In genomic region chr6:87730591-87731462, GRCm38 (mm10) we compare ENCODE assay signal across 7 mouse cellular contexts. TPM values are rescaled to one million over a fixed set of nuclear protein-coding genes. Genes with fewer than 3 reads are reported as not detected.
A peak's percentile ranks its signal among the peaks of the same experiment; 100 is the strongest.
DNase-seq lines count a peak whose midpoint lies in the region; ATAC-seq and TF ChIP-seq lines count a peak whose summit lies in the region.

Efcc1 (plus strand) TSS chr6:87730869.

- H3K4me1 ChIP-seq in intestine, embryonic 14.5 days (replicated peaks; ENCODE audit: control insufficient read depth, insufficient read depth, low read length), result peaks cover 20% of the 10 kb centered on the region
- peaks cover 4% of the 10 kb centered on the region; the same call in 1 of the 2 replicates for H3K4me1 ChIP-seq in small intestine, adult 2 months (ENCODE audit: control insufficient read depth, insufficient read depth, insufficient read length, low read length)

- no peaks in the 10 kb centered on the region for H3K9me3 ChIP-seq in intestine, embryonic 14.5 days (ENCODE audit: control insufficient read depth, low read length)

- intact Hi-C loops in left cerebral cortex, postnatal 14 days (cut with DNase I), result no loop called here

- no peak for TF ChIP-seq POLR2A in small intestine, adult 2 months (IDR thresholded peaks at IDR 0.05; ENCODE audit: low read depth, low read length)

- no peaks in the 10 kb centered on the region for H3K36me3 ChIP-seq in intestine, embryonic 14.5 days (ENCODE audit: control insufficient read depth, insufficient read depth, low read length)
- no peaks in the 10 kb centered on the region for H3K36me3 ChIP-seq in small intestine, adult 2 months (ENCODE audit: control insufficient read depth, insufficient read depth, low read length)

- peak within 1 kb of the TSS; percentile 10 for H3K9ac ChIP-seq in intestine, embryonic 14.5 days (ENCODE audit: low read length)

- DNase-seq in adrenal gland, postnatal 10 days, result peak; percentile 51
- peak; percentile 73 for DNase-seq in embryo, embryonic 10.5 days (ENCODE audit: low spot score)
- peak; percentile 41 to 64 for DNase-seq in gastrocnemius, postnatal 4 days (ENCODE audit: low spot score in 2 of 2)
- DNase-seq in intestine, embryonic 14.5 days (ENCODE audit: low spot score), result peak; percentile 79
- DNase-seq in left cerebral cortex, postnatal 14 days (ENCODE audit: low spot score in 2 of 2), result peak; percentile 28 to 52

- ATAC-seq in intestine, embryonic 14.5 days (replicated peaks; ENCODE audit: low FRiP score, low TSS enrichment, low read depth), result peak; percentile 47; the same call in 1 of the 2 replicates
- peak; percentile 27; the same call in 1 of the 2 replicates for ATAC-seq in megakaryocyte progenitor cell, adult 5-6 weeks (replicated peaks; ENCODE audit: poor library complexity)

- peaks cover 48% of the 10 kb centered on the region for H3K27me3 ChIP-seq in intestine, embryonic 14.5 days (replicated peaks; ENCODE audit: control insufficient read depth, insufficient read depth, low read length)
- H3K27me3 ChIP-seq in small intestine, adult 2 months (ENCODE audit: control insufficient read depth, insufficient read depth, low read length), result peaks cover 37% of the 10 kb centered on the region

- no peak within 1 kb of the TSS for H3K27ac ChIP-seq in intestine, embryonic 14.5 days (ENCODE audit: low read depth)
- peak within 1 kb of the TSS; percentile 53 for H3K27ac ChIP-seq in small intestine, adult 2 months (ENCODE audit: insufficient read depth, low read depth, low read length)

- H3K4me3 ChIP-seq in intestine, embryonic 14.5 days (ENCODE audit: low read depth, low read length), result peak within 1 kb of the TSS; percentile 53
- H3K4me3 ChIP-seq in small intestine, adult 2 months (ENCODE audit: low read depth, low read length), result peak within 1 kb of the TSS; percentile 59

- WGBS in intestine, embryonic 14.5 days, result under 1% methylated on average over 90 of the region's 90 CpGs
- WGBS in small intestine, adult 2 months, result under 1% methylated on average over 90 of the region's 90 CpGs

- no peak for TF ChIP-seq CTCF in small intestine, adult 2 months (IDR thresholded peaks at IDR 0.05; ENCODE audit: extremely low read depth, insufficient read length, insufficient replicate concordance, low read depth, low read length)

- H3K4me2 ChIP-seq in intestine, embryonic 14.5 days (ENCODE audit: low read length), result peak within 1 kb of the TSS; percentile 99

RNA-seq across cellular contexts. Expression of gene Efcc1, which starts in this region (rescaled TPM):
- total RNA-seq in adrenal gland, postnatal 10 days (2021), result 1 to 10 TPM; 1.1 to 1.4 TPM
- 1 to 10 TPM; 2.7 to 3.4 TPM for total RNA-seq in gastrocnemius, postnatal 4 days (2021)
- 0.59 and 1.4 TPM in 2 replicates for polyA plus RNA-seq in intestine, embryonic 14.5 days (2014; fragmentation: Nextera tagmentation; extraction: Ambion mirVana)
- total RNA-seq in left cerebral cortex, postnatal 14 days (2021), result 1 to 10 TPM; 4.0 to 4.3 TPM
- 0.64 and 1.0 TPM in 2 replicates for total RNA-seq in megakaryocyte progenitor cell, adult 5-6 weeks (2015)
- 2.1 TPM in 2 replicates for total RNA-seq in megakaryocyte progenitor cell, adult 5-6 weeks (2017)
- 2.6 and 4.0 TPM in 2 replicates for polyA plus RNA-seq in small intestine, adult 2 months (2012; rRNA removed)
